Mouse (Mus musculus): Measurements from ENCODE around the gene Rhbdf2. TPM values are rescaled to one million over a fixed set of nuclear protein-coding genes. Genes with fewer than 3 reads are reported as not detected.

Rhbdf2 gene
- polyA plus RNA-seq, 1 experiment from 2014 or later: 4.1 TPM

- no peaks in the 10 kb centered on the region for H3K9me3 ChIP-seq
- H3K27me3 ChIP-seq: peaks cover 37% of the 10 kb centered on the region
- H3K4me3 ChIP-seq (replicated peaks): no peak overlapping the region
- ATAC-seq (ENCODE audit: insufficient number of reproducible peaks, insufficient read depth, low FRiP score, low TSS enrichment, low read depth): no peak
- H3K4me2 ChIP-seq: no peak overlapping the region
- peaks cover 70% of the 10 kb centered on the region for H3K4me1 ChIP-seq (replicated peaks)
- no peak overlapping the region for H3K9ac ChIP-seq (replicated peaks)
- no peak overlapping the region for H3K27ac ChIP-seq
- H3K36me3 ChIP-seq: no peaks in the 10 kb centered on the region
- WGBS: 89% methylated on average over 13 of the region's 13 CpGs
These were observed 23.0 kb upstream of the Rhbdf2 start for GRCm38 (mm10) chr11:116649711-116650337.

- H3K4me3 ChIP-seq (replicated peaks): no peak overlapping the region
- H3K9me3 ChIP-seq: no peaks in the 10 kb centered on the region
- peak overlapping the region; percentile 72 for H3K27ac ChIP-seq
- no peak for ATAC-seq (ENCODE audit: insufficient number of reproducible peaks, insufficient read depth, low FRiP score, low TSS enrichment, low read depth)
- H3K27me3 ChIP-seq: peaks cover 28% of the 10 kb centered on the region
- no peaks in the 10 kb centered on the region for H3K36me3 ChIP-seq
- H3K9ac ChIP-seq (replicated peaks): no peak overlapping the region; the same call in 1 of the 2 replicates
- H3K4me1 ChIP-seq (replicated peaks): peaks cover 71% of the 10 kb centered on the region
- no peak overlapping the region for H3K4me2 ChIP-seq
- WGBS: 70% methylated on average over 10 of the region's 10 CpGs
These were observed 22.2 kb upstream of the Rhbdf2 start for GRCm38 (mm10) chr11:116648976-116649375.

- H3K27me3 ChIP-seq: peaks cover 22% of the 10 kb centered on the region
- WGBS: 33% methylated on average over 18 of the region's 18 CpGs
- H3K9me3 ChIP-seq: no peaks in the 10 kb centered on the region
- no peaks in the 10 kb centered on the region for H3K36me3 ChIP-seq
- H3K4me2 ChIP-seq: peak overlapping the region; percentile 24; the same call in 1 of the 2 replicates
- H3K4me3 ChIP-seq (replicated peaks): no peak overlapping the region
- peak overlapping the region; percentile 72 for H3K27ac ChIP-seq
- peak overlapping the region; percentile 34 for H3K9ac ChIP-seq (replicated peaks)
- no peak for ATAC-seq (ENCODE audit: insufficient number of reproducible peaks, insufficient read depth, low FRiP score, low TSS enrichment, low read depth)
- peaks cover 72% of the 10 kb centered on the region for H3K4me1 ChIP-seq (replicated peaks)
These were observed 21.5 kb upstream of the Rhbdf2 start for GRCm38 (mm10) chr11:116648213-116648921.

GRCm38 (mm10) chr11:116647340-116647991 lies 20.6 kb upstream of the Rhbdf2 start:
- Histone ChIP-seq H3K4me1 (replicated peaks) (peaks cover 63% of the 10 kb centered on the region), H3K36me3 (no peaks in the 10 kb centered on the region), H3K9me3 (no peaks in the 10 kb centered on the region), H3K4me2 (0 out of 2 replicates have a peak overlapping the region, but pooled peaks have one; percentile 24), H3K4me3 (replicated peaks) (no peak overlapping the region), H3K27ac (peak overlapping the region; percentile 72), H3K27me3 (peaks cover 13% of the 10 kb centered on the region), H3K9ac (replicated peaks) (peak overlapping the region; percentile 34; the same call in 1 of the 2 replicates)
- 26% methylated on average over 11 of the region's 11 CpGs for WGBS
- ATAC-seq (ENCODE audit: insufficient number of reproducible peaks, insufficient read depth, low FRiP score, low TSS enrichment, low read depth): no peak

GRCm38 (mm10) chr11:116646771-116647170 lies 20.0 kb upstream of the Rhbdf2 start:
- no peak for ATAC-seq (ENCODE audit: insufficient number of reproducible peaks, insufficient read depth, low FRiP score, low TSS enrichment, low read depth)
- H3K4me2 ChIP-seq: no peak overlapping the region
- H3K4me3 ChIP-seq (replicated peaks): no peak overlapping the region
- no peaks in the 10 kb centered on the region for H3K9me3 ChIP-seq
- H3K36me3 ChIP-seq: no peaks in the 10 kb centered on the region
- no peak overlapping the region for H3K27ac ChIP-seq
- WGBS: 81% methylated on average over 7 of the region's 7 CpGs
- H3K9ac ChIP-seq (replicated peaks): no peak overlapping the region
- H3K4me1 ChIP-seq (replicated peaks): peaks cover 62% of the 10 kb centered on the region
- peaks cover 6% of the 10 kb centered on the region for H3K27me3 ChIP-seq

GRCm38 (mm10) chr11:116646136-116646535 lies 19.3 kb upstream of the Rhbdf2 start:
- Histone ChIP-seq H3K4me3 (replicated peaks) (no peak overlapping the region), H3K36me3 (no peaks in the 10 kb centered on the region), H3K4me2 (no peak overlapping the region), H3K27me3 (0 out of 2 replicates have a peak, but pooled peaks cover 2% of the 10 kb centered on the region), H3K4me1 (replicated peaks) (peaks cover 62% of the 10 kb centered on the region), H3K9ac (replicated peaks) (no peak overlapping the region), H3K27ac (no peak overlapping the region), H3K9me3 (no peaks in the 10 kb centered on the region)
- ATAC-seq (ENCODE audit: insufficient number of reproducible peaks, insufficient read depth, low FRiP score, low TSS enrichment, low read depth): no peak
- 56% methylated on average over 10 of the region's 11 CpGs for WGBS

GRCm38 (mm10) chr11:116645446-116646110 lies 18.8 kb upstream of the Rhbdf2 start:
- Histone ChIP-seq H3K9ac (replicated peaks) (no peak overlapping the region), H3K4me1 (replicated peaks) (peaks cover 62% of the 10 kb centered on the region), H3K4me2 (no peak overlapping the region), H3K9me3 (no peaks in the 10 kb centered on the region), H3K36me3 (no peaks in the 10 kb centered on the region), H3K27ac (peak overlapping the region; percentile 64), H3K27me3 (0 out of 2 replicates have a peak, but pooled peaks cover 2% of the 10 kb centered on the region), H3K4me3 (replicated peaks) (no peak overlapping the region)
- 8% methylated on average over 8 of the region's 8 CpGs for WGBS
- ATAC-seq (ENCODE audit: insufficient number of reproducible peaks, insufficient read depth, low FRiP score, low TSS enrichment, low read depth): no peak

GRCm38 (mm10) chr11:116644225-116645112 lies 17.6 kb upstream of the Rhbdf2 start:
- Histone ChIP-seq H3K4me2 (peak overlapping the region; percentile 61), H3K9ac (replicated peaks) (no peak overlapping the region), H3K9me3 (no peaks in the 10 kb centered on the region), H3K4me1 (replicated peaks) (peaks cover 61% of the 10 kb centered on the region), H3K27ac (peak overlapping the region; percentile 9; the same call in 1 of the 2 replicates), H3K27me3 (0 out of 2 replicates have a peak, but pooled peaks cover 2% of the 10 kb centered on the region), H3K4me3 (replicated peaks) (no peak overlapping the region), H3K36me3 (no peaks in the 10 kb centered on the region)
- 41% methylated on average over 21 of the region's 21 CpGs for WGBS
- ATAC-seq (ENCODE audit: insufficient number of reproducible peaks, insufficient read depth, low FRiP score, low TSS enrichment, low read depth): no peak

- Histone ChIP-seq H3K9ac (replicated peaks) (no peak overlapping the region; the same call in 1 of the 2 replicates), H3K27me3 (0 out of 2 replicates have a peak, but pooled peaks cover 2% of the 10 kb centered on the region), H3K4me2 (peak overlapping the region; percentile 61), H3K4me1 (replicated peaks) (peaks cover 53% of the 10 kb centered on the region), H3K9me3 (no peaks in the 10 kb centered on the region), H3K4me3 (replicated peaks) (peak overlapping the region; percentile 18), H3K36me3 (no peaks in the 10 kb centered on the region), H3K27ac (peak overlapping the region; percentile 9; the same call in 1 of the 2 replicates)
- peak; percentile 23; the same call in 1 of the 2 replicates for ATAC-seq (ENCODE audit: insufficient number of reproducible peaks, insufficient read depth, low FRiP score, low TSS enrichment, low read depth)
- WGBS: 7% methylated on average over 19 of the region's 19 CpGs
These were observed 16.9 kb upstream of the Rhbdf2 start for GRCm38 (mm10) chr11:116643579-116644224.

Measured in limb, embryonic 12.5 days (tissue).